Mouse (Mus musculus) right cerebral cortex, postnatal 36 days (tissue): ENCODE results near the gene Ttll4.

Experiments used
- DNase-seq, 2 experiments: peaks; one replicate each; pipeline ENCODE4 v3.0.0; 2022; ENCODE audit warnings: low spot score in 2 of 2, mixed read lengths in 1 of 2

The Ttll4 gene

GRCm38 (mm10) chr1:74661448-74662195, at the start of gene Ttll4:
Ttll4 (plus strand) TSS chr1:74661745.
- DNase-seq = peak; percentile 90 to 91

DNA sequence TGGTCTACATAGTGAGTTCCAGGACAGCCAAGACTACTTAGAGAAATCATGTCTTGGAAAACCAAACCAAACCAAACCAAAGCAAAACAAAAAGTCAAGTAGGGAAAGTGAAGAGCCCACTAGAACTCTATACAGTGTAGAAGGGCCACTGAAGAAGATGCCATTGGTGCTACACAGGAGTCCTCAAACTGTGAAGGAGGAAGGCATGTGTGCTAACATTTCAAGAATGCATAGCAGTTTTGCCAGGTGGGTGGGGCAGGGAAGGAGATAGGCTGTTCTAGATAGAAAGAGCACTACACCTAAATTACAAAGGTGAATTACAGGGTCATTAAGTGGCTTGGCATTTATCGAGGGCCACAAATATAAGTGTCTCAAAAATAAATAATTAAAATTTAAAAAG, 37.4 kb upstream of the Ttll4 start:
- no peak for DNase-seq

GRCm38 (mm10) chr1:74626076-74626475, 35.5 kb upstream of the Ttll4 start:
- DNase-seq = no peak

- no peak for DNase-seq
Observed at GRCm38 (mm10) chr1:74628001-74628400, 33.5 kb upstream of the Ttll4 start.

GRCm38 (mm10) chr1:74632734-74633133, 28.8 kb upstream of the Ttll4 start:
- no peak for DNase-seq

- no peak for DNase-seq
Observed at GRCm38 (mm10) chr1:74643524-74643923, 18.0 kb upstream of the Ttll4 start.

DNA sequence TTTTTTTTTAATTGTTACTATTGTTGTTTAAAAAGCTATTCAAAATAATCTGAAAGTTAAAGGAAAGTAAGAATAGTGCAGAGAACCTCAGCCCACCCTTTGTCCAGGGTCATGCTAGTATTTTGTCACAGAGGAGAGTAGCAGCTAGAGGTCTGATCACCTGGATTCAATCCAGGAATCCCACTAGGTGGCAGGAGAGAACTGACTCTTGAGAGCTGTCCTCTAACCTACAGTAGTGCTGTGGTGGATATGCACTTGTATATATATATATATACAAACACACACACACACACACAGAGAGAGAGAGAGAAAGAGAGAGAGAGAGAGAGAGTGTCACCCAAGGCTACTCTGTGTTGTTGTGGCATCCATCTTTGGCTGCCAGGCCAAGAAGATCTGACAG, 17.6 kb upstream of the Ttll4 start:
- no peak for DNase-seq

DNA sequence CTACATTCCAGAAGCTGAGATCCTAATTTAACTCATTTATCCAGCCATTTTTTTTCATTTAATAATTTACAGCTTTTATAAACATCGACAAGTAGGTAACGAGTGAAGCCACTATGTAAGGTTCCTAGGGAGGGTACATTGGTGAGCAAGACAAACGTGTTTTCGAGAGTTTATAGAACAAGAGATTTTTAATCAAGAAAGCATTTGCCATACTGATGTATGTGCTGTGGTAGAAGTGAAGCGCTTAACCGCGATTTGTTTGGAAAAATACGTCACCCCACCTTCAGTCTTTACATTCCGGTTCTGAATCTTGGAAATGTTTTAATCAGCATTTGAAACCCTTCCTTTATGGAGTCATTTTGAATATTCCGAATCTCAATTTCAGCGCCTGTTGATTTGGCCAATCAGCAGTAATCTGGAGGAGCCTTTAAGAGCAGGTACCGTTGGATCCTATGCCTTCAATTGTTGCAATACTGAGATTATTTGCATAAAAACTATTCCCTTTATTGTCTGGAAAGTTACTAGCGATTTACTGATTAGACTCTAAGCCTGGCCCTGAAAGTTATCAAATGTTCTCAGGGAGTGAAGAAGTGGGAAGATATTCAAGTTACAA, 814 bp downstream of the Ttll4 start:
- DNase-seq = no peak

- DNase-seq = no peak
Observed at GRCm38 (mm10) chr1:74665153-74665552, 3.6 kb downstream of the Ttll4 start.

- DNase-seq = no peak
Observed at GRCm38 (mm10) chr1:74668371-74668770, 6.8 kb downstream of the Ttll4 start.

GRCm38 (mm10) chr1:74672731-74673130, 11.2 kb downstream of the Ttll4 start:
- DNase-seq = no peak

DNA sequence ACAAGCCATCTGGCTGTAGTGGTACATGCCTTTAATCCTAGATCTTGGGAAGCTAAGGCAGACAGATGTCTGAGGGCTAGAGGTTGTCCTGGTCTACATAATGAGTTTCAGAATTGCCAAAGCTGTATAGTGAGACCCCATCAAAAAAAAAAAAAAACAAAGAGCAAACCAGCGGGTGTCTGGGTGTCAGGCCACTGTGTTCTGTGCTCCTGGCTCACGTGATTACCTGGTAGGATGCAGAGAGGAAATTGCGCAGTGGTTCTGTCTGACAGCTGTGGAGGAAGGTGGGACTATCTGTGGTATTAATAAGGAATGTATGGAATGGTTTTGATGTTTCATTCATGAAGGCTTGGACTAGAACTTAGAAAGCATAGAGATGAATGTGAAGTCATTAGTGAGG, 15.3 kb downstream of the Ttll4 start:
- DNase-seq = no peak

- no peak for DNase-seq
Observed at GRCm38 (mm10) chr1:74677843-74678242, 16.3 kb downstream of the Ttll4 start.

DNA sequence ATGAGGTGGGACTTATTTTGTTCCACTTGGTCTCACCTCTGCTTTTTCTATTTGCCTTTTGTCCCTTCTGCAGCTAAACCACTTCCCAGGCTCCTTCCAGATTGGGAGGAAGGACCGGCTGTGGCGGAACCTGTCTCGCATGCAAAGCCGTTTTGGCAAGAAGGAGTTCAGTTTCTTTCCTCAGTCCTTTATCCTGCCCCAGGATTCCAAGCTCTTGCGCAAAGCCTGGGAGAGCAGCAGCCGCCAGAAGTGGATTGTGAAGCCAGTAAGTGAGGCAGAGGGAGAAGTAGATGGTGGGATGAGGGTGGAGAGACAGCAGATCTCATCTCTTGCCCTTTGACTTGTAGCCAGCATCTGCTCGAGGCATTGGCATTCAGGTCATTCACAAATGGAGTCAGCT, 25.6 kb downstream of the Ttll4 start:
- no peak for DNase-seq

- DNase-seq = no peak
Observed at GRCm38 (mm10) chr1:74693891-74694583, 32.5 kb downstream of the Ttll4 start.

GRCm38 (mm10) chr1:74695836-74696235, 34.3 kb downstream of the Ttll4 start:
- no peak for DNase-seq

DNA sequence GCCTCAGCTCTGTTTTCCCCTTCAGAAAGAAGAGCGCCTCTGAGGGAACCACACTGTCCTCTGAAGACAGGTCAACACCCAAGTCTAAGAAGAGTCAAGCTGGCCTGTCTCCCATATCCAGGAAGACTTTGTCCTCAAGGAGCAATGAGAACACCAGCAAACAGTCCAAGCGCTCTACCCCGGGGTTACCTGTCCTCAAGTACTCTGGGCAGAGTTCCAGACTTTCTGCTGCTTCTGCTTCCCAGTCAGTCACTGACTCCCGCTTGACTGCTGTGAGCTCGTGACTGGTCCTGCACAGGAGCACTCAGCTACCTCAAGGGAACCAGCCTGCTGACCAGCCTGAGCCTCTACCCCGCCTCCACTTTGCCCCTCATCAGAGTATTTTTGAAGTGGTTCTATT, 35.9 kb downstream of the Ttll4 start:
- no peak for DNase-seq

DNA sequence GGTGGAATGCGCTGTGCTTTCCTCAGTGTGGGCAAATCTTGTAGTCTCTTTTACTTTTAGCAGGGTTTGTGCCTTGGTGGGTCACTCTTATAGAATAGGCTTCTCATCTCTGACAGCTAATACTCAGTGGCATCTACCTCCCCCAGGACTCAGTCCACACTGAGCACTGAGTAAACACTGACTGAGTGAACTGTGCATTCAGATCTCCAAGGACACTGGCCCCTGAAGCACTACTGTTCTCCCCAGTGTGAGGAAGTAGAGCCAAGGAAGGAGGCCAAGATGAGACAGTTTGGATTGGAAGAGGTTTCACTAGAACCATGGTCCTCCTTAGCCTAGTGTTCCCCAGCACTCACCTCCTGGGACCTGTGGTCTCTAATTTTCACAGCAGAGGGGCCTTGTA, 36.8 kb downstream of the Ttll4 start:
- no peak for DNase-seq

- no peak for DNase-seq
Observed at GRCm38 (mm10) chr1:74698791-74699190, 37.2 kb downstream of the Ttll4 start.

DNA sequence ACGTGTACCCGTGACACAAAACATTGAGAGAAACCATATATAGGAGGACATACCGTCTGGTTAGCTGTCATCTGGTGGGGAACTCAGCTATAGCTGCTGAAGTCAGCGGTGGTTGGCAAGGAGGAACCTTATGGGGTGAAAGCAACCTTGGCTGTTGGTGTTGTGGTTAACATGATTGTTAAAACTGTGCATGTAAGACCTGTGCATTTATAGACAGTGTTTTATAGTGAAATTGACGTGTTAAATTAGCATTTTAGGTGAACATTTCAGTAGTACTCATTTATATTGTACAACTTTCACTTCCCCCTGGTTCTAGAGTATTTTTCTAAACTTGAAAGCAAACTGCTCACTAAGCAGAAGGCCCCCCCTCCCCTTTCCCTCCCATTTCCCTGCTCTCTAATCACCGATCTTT, 40.6 kb downstream of the Ttll4 start:
- DNase-seq = no peak

GRCm38 (mm10) chr1:74704156-74704555, 42.6 kb downstream of the Ttll4 start:
- DNase-seq = no peak

DNA sequence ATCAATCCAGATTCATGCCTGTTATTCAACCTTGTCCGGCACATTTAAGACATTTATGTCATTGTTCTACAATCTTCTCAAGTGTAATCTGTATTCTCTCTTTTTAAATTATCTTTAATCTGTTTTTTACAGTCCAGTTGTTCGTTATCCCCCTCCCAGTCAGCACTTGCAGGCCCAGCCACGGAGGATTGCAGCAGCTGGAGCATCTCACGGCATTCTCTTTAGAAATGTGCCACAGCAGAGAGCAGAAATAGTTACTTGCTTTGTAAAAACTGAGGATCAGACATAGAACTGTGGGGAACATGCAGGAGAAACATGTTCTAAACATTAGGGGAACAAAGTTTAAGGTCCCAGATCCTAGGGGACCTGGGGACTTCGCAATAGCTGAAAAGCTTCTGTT, 43.5 kb downstream of the Ttll4 start:
- DNase-seq = no peak

- no peak for DNase-seq
Observed at GRCm38 (mm10) chr1:74709566-74709965, 48.0 kb downstream of the Ttll4 start.
